Mouse (Mus musculus) retina, adult 2 months (tissue): Measurements from ENCODE around the gene Dsn1.

Source experiments
- DNase-seq: peaks from one replicate; pipeline ENCODE4 v3.0.0-alpha.2; 2012; ENCODE audit warnings: low read depth, low spot score

Gene Dsn1

DNA sequence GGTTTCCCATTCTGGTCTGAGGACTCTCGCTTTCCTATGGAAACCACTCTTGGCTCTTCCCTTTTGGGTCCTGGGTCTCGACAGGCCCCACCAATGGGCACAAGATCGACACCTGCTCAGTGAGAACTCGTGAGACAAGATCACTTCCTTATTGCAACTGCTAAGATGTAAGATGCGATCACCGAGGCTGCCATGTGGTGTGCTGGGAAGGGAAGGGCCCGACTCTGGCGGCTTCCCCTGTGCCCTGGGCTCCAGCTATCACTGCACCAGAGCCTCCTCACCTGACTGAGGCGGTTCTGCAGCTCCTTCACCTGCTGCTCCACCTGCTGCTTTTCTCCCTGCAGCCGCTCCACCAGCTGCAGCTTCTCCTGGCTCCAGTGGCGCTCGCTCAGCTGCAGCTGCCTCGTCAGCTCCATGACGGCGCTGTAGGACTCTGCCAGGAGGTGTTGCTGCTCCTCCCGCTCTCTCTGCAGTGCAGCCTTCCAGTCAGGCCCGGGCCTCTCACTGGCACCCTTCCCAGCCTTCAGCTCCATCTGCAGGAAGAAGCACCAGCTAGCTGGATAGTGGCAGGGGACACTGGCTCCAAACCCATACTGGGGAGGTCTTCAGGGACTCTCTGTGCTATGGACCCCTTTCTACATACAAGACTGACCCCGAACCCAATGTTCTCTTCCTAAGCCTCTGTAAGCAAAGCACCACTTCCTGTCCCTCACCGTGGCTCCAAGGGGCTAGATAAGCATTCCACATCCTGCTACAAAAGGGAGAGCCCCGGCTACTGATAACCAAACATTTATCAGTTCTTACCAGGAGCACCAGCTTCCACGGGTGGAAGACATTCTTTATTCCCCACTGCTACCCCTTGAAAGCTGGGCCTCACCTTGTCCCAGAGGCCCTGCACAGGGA is 20.4 kb upstream of the Dsn1 start:
- no peak for DNase-seq

DNA sequence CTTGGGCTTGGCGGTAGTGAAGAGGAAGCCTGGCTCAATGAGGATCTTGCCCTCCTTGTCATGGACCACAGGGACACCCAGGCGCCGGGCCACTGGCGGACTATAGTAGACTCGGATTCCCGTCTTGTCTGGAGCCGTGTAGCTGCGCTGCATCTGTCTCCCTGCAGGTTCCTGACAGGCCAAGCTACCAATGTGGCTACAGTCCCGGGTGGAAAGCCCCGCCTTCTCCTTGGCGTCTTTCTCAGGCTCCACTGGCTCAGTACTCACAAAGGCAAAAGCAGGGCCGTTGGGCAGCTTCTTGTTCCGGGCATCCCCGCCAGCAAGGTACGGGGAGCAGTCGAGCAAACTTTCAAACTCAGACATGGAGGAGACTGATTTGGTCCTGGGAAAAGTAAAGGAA is 14.2 kb upstream of the Dsn1 start:
- DNase-seq, result no peak

- DNase-seq, result no peak
Measured at GRCm38 (mm10) chr2:157019228-157019627, 12.3 kb upstream of the Dsn1 start.

- DNase-seq, result no peak
Measured at GRCm38 (mm10) chr2:157016529-157017270, 9.7 kb upstream of the Dsn1 start.

GRCm38 (mm10) chr2:157012341-157012740 is 5.4 kb upstream of the Dsn1 start:
- no peak for DNase-seq

DNA sequence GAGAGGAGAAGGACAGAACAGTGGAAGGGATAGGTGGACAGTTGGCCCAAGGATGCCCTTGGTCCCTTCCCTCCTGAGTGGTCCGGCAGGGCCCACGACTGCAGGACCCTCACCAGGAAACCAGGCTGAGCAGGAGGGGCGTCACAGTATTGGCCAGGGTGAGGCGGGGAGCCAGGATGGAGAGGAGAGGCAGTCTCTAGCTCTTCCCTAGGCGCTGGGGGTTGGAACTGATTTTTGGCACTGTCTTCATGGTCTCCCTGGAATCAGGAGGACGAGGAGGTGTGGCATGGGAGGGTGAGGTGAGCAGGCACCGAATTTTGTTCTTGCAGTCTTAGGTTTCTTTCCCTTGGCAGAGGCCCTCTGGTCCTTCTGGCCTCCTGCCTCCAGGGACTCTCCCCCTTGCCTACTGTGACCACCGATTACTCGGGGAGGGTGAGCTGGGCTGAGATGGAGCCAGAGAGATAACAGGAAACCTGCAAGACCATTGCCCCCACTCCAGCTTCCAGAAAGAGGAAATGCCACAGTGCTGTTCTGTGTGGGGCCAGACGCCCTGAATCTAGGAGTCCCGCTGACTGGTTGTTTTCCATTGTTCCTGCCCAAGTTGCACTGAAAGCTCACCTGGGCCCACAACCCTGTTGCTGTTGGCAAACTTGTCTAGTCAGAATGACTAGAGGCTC is 3.8 kb upstream of the Dsn1 start:
- no peak for DNase-seq

- no peak for DNase-seq
Measured at GRCm38 (mm10) chr2:157010121-157010520, 3.2 kb upstream of the Dsn1 start.

- DNase-seq, result no peak
Measured at GRCm38 (mm10) chr2:157008509-157008908, 1.6 kb upstream of the Dsn1 start.

DNA sequence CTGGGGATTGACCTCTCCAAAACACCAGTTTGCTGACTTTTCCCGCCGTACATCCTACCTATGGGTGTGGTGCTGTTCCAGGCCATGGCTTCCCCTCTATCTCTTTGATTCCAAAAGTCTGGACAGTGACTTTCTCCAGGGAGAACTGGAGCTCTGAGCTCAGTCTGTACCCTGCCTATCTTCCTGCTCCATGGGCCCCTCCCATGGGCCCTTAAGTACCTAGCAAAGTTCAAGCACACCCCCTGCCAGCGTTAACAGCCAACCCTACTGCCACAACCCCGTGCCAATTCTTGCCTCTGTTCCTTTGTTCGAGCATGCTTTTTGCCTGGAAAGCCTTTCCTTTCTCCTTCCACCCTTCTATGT is 261 bp upstream of the Dsn1 start:
- no peak for DNase-seq

- no peak for DNase-seq
Measured at GRCm38 (mm10) chr2:157002321-157002720, 4.6 kb downstream of the Dsn1 start.

DNA sequence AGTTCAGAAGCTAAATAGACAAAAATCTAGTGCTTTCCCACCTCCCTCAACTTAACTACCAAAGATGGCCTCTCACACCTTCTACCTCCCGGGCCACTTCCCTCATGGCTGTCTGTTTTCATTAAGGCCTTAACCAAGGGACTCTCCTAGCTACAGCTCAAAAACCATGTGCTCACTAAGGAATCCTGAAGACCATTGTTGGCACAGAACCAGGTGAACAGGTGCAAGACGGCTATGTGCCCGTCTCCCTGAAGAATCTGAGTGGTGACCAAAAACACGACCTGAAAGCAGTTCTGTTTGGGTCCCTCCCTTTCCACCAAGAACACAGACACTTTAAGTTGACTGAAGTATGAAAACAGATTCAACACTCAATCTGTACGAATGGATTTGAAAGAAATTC is 8.7 kb downstream of the Dsn1 start:
- DNase-seq, result no peak

GRCm38 (mm10) chr2:156996576-156996975 is 10.4 kb downstream of the Dsn1 start:
- peak; percentile 58 for DNase-seq

- DNase-seq, result peak; percentile 96
Measured at GRCm38 (mm10) chr2:156991470-156992319, 15.3 kb downstream of the Dsn1 start, which contains the start of gene Ndrg3. Gene Ndrg3 (minus strand): TSS chr2:156992056.

GRCm38 (mm10) chr2:156990727-156991431 is 16.1 kb downstream of the Dsn1 start:
- peak; percentile 62 for DNase-seq

DNA sequence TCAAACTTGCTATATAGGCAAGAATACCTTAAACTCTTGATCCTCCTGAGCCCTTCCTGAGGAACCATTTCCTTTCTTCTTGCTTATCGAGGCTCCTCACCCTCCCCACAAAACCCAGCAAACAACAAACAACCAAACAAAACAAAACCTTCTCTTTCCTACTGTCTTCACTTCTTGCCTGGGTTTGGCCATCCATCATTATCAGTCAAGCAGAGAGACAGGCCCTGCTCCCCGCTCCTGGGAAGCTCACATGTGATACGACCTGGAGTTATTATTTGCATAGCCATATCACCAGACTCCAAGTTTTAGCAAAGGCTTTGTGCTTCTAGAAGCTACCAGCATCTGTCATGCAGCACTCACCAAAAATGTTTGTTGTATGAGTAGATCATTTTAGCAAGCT is 19.6 kb downstream of the Dsn1 start:
- DNase-seq, result no peak

- no peak for DNase-seq
Measured at GRCm38 (mm10) chr2:156982864-156983263, 24.1 kb downstream of the Dsn1 start.

DNA sequence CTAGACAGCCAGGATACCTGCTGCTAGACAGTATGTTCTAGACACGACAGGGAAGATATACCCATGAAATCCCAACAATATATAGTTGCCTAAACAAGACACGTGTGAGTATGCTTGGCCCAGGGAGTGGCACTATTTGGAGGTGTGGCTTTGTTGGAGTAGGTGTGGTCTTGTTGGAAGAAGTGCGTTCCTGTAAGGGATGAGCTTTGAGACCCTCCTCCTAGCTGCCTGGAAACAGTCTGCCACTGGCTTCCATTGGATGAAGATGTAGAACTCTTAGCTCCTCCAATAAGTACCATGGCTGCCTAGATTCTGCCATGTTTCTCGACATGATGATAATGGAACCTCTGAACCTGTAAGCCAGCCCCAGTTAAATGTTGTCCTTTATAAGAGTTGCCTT is 25.7 kb downstream of the Dsn1 start:
- no peak for DNase-seq

DNA sequence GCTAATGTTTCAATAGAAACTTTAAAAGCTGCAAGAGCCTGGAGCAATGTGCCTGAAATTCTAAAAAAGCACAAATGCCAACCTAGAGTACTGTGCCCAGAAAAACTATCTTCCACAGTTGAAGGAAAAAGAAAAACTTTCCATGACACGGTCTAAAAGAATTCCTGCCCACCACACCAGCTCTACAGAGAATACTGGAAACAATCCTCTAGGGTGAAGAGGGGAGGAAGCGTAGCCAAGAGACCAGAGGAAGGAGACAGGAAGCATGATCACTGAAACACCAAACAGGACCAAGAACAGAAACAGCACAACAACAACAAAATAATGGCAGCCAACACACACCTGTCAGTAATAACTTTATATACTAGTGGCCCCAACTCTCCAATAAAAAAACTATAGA is 26.9 kb downstream of the Dsn1 start:
- no peak for DNase-seq

DNA sequence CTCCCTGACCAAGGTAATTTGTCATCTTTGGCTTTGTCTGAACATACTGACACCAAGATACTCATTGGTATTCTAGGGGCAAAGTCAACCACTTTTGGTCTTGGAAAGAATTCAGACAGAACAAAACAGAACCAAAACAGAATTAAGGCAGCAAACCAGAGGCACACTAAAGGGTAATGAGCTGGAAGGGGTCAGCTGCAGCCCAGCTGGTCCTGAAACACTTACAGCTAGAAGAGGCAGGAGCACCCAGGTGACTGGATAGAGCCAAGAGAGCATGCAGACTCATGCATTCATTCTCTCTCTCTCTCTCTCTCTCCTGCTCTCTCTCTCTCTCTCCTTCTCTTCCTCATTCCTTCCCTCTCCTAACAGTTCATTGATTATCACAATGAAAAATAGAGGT is 30.2 kb downstream of the Dsn1 start:
- DNase-seq, result no peak

DNA sequence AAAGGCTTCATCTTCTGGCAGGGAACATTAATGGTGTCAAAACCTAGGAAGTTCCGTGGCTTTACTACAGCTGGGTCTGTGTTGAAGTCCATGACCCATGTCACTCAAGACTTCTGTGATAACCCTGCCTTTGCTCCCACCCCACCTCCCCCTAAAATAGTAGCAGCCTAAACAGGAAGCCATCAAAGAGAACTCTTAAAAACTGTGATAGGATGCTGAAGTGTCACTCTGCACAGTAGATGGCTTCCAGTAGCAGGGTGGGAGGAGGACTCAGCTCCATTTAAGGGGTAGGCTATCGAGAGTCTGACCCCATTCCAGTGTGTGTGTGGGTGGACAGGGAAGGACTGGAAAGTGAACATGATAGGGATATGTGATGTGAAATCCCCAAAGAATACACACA is 32.0 kb downstream of the Dsn1 start:
- DNase-seq, result no peak
